Mouse (Mus musculus) midbrain, embryonic 14.5 days (tissue): ENCODE data around the gene Gm43302. TPM values are rescaled to one million over a fixed set of nuclear protein-coding genes. Genes with fewer than 3 reads are reported as not detected.
"Not testable (repeated sequence)": the region's sequence is repeated elsewhere in the genome, so short reads cannot be mapped to it uniquely, and the experiment has no call there.

Experiments used
- ATAC-seq: fragments of 200-750 bp; cut with Nextera tagmentation; 2 replicates; pipeline ENCODE4 v1.8.0; 2017; ENCODE audit warnings: moderate number of reproducible peaks, moderate library complexity; ENCODE audit not compliant: low FRiP score, low TSS enrichment
- DNase-seq: peaks from one replicate; pipeline ENCODE4 v3.0.0-alpha.2; 2015
- H3K27ac ChIP-seq: fragments of 300-500 bp; sonication (generic); replicated peaks from 2 replicates; pipeline ENCODE4 v1.5.1; 2014; ENCODE audit warnings: mild to moderate bottlenecking, low read depth, low read length, moderate library complexity
- H3K27me3 ChIP-seq: fragments of 300-500 bp; sonication (generic); 2 replicates; pipeline ENCODE4 v1.6.1; 2014; ENCODE audit warnings: low read length, control low read depth, mixed read lengths; ENCODE audit not compliant: control insufficient read depth, insufficient read depth
- H3K36me3 ChIP-seq: fragments of 300-500 bp; sonication (generic); 2 replicates; pipeline ENCODE4 v1.6.1; 2014; ENCODE audit warnings: low read length, control low read depth; ENCODE audit not compliant: control insufficient read depth, insufficient read depth
- H3K4me1 ChIP-seq: fragments of 300-500 bp; sonication (generic); 2 replicates; pipeline ENCODE4 v1.6.1; 2014; ENCODE audit warnings: mild to moderate bottlenecking, antibody characterized with exemption, low read length, control low read depth; ENCODE audit not compliant: control insufficient read depth, insufficient read depth
- H3K4me2 ChIP-seq: fragments of 300-500 bp; sonication (generic); 2 replicates; pipeline ENCODE4 v1.6.1; 2014; ENCODE audit warnings: mild to moderate bottlenecking, low read length, moderate library complexity
- H3K4me3 ChIP-seq: fragments of 300-500 bp; sonication (generic); replicated peaks from 2 replicates; pipeline ENCODE4 v1.5.1; 2014; ENCODE audit warnings: low read depth, low read length
- H3K9ac ChIP-seq: fragments of 300-500 bp; sonication (generic); replicated peaks from 2 replicates; pipeline ENCODE4 v1.6.1; 2014; ENCODE audit warnings: mild to moderate bottlenecking, low read length, moderate library complexity
- H3K9me3 ChIP-seq: fragments of 300-500 bp; sonication (generic); 2 replicates; pipeline ENCODE4 v1.6.1; 2016; ENCODE audit warnings: low read length, control low read depth, mixed read lengths; ENCODE audit not compliant: control insufficient read depth
- WGBS: fragments of 180-500 bp; shearing (Covaris S2); extraction: QIAGEN DNeasy Blood & Tissue Kit; methylation state at CpG from one replicate; pipeline ENCODE4 v1.1.7; 2014; 5-methylcytosine and 5-hydroxymethylcytosine counted together
- polyA plus RNA-seq: library from polyadenylated mRNA; unstranded; fragments of >200 nt; fragmentation: Nextera tagmentation; extraction: Ambion mirVana; gene quantifications from 2 replicates; pipeline ENCODE4 v1.2.1, GENCODE M21; 2014

The Gm43302 gene
- polyA plus RNA-seq, 1 experiment from 2014 or later, result 0.84 TPM

DNA sequence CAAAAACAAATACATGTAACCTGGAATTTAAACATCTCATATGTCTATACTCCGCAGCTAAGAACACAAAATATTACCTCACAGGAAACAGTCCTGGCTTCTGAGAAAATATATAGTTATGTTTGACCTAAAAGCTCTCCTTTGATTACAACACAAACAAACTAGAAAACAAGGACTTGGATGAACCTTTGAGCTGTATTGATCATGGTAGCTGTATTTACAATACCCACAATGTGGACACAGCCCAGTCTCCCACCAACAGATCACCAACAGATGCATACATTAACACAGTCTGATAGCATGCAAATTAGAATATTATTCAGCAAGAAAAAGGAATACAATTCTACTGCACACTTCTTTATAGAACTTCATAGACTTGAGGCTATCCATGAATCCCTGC lies 55.1 kb downstream of the Gm43302 start:
- H3K36me3 ChIP-seq, H3K4me2 ChIP-seq, H3K4me3 ChIP-seq, ATAC-seq, H3K9ac ChIP-seq, DNase-seq, H3K27me3 ChIP-seq, H3K27ac ChIP-seq, H3K9me3 ChIP-seq, H3K4me1 ChIP-seq: not testable (repeated sequence)
- 95% methylated on average over 1 of the region's 1 CpGs for WGBS

GRCm38 (mm10) chr5:105236040-105236439 lies 57.5 kb downstream of the Gm43302 start:
- H3K4me2 ChIP-seq, ATAC-seq, H3K4me3 ChIP-seq, H3K27me3 ChIP-seq, H3K36me3 ChIP-seq, H3K27ac ChIP-seq, H3K9me3 ChIP-seq, H3K9ac ChIP-seq, DNase-seq, H3K4me1 ChIP-seq: not testable (repeated sequence)
- WGBS, result 81% methylated on average over 3 of the region's 3 CpGs

DNA sequence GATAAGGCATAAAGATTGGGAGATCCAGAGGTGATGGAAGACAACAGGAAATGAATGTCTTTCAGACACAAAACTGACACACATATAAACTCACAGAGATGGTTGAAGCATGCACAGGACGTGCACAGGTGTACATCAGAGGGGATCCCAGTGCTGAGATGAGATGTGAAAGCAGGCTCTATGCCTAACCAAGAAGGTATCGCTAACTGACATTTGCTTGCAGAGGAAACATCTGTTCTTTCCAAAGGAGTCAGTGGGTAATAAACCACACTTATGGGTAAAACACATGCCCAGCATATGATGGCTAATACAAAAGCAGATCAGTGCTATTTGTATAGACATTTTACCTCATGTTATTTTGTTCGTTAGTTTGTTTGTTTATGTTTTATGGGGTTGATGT lies 84.5 kb downstream of the Gm43302 start:
- not testable (repeated sequence) for H3K4me2 ChIP-seq, H3K9me3 ChIP-seq, H3K4me3 ChIP-seq, H3K36me3 ChIP-seq, H3K27ac ChIP-seq, H3K9ac ChIP-seq, H3K27me3 ChIP-seq, DNase-seq, H3K4me1 ChIP-seq, ATAC-seq
- WGBS, result no CpG with 5 or more reads among the region's 3 CpGs

GRCm38 (mm10) chr5:105200791-105201355 lies 92.6 kb downstream of the Gm43302 start:
- H3K36me3 ChIP-seq, H3K4me1 ChIP-seq, H3K27me3 ChIP-seq, ATAC-seq, H3K9me3 ChIP-seq, H3K27ac ChIP-seq, DNase-seq, H3K9ac ChIP-seq, H3K4me2 ChIP-seq, H3K4me3 ChIP-seq: not testable (repeated sequence)
- 92% methylated on average over 4 of the region's 4 CpGs for WGBS

- not testable (repeated sequence) for ATAC-seq, H3K9me3 ChIP-seq, H3K4me2 ChIP-seq, DNase-seq, H3K4me3 ChIP-seq, H3K27me3 ChIP-seq, H3K9ac ChIP-seq, H3K27ac ChIP-seq, H3K4me1 ChIP-seq, H3K36me3 ChIP-seq
- 98% methylated on average over 1 of the region's 1 CpGs for WGBS
These were observed 94.3 kb downstream of the Gm43302 start for GRCm38 (mm10) chr5:105199149-105199548.

GRCm38 (mm10) chr5:105197915-105198560 lies 95.5 kb downstream of the Gm43302 start:
- DNase-seq, H3K4me3 ChIP-seq, H3K9me3 ChIP-seq, H3K36me3 ChIP-seq, H3K27ac ChIP-seq, ATAC-seq, H3K4me1 ChIP-seq, H3K9ac ChIP-seq, H3K4me2 ChIP-seq, H3K27me3 ChIP-seq: not testable (repeated sequence)

DNA sequence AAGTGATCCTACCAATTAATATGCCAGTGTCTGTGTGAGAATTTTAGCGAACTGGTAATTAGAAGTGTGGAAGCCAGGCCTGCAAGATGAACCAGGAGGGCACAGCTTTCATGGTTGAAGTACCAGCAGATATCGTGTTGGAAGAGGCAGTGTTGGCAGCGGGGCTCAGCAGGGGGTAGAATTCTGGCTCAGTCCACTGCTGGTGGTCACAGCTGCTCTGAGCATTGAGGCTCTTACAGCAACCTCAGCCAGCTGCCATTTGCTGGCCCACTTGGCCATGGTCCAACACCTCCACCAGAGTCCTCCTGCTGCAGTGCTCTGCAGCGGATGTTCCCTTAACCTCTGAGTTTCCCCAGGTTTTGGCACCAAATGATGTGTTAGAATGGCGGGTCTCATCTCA lies 97.2 kb downstream of the Gm43302 start:
- 91% methylated on average over 5 of the region's 5 CpGs for WGBS
- not testable (repeated sequence) for H3K4me1 ChIP-seq, H3K9me3 ChIP-seq, H3K27ac ChIP-seq, H3K27me3 ChIP-seq, H3K9ac ChIP-seq, H3K4me3 ChIP-seq, H3K36me3 ChIP-seq, ATAC-seq, H3K4me2 ChIP-seq, DNase-seq

DNA sequence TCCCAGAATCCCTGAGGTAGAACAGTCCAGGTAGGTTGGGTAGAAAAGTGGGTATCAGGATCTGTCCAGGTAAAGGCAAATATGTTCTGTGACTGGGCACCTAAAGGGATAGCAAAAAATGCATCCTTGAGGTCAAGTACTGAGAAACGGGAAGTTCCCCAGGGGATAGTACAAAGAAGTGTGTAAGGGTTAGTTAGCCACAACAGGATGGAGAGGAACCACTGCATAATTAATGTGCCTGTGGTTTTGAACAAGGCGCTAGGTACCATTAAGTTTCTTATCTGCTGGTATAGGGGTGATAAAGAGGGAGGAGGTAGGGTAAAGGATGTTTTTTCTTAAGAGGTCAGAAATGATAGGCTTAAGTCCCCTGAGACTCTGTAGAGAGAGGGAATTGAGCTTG lies 101.0 kb downstream of the Gm43302 start:
- not testable (repeated sequence) for DNase-seq, H3K27ac ChIP-seq, ATAC-seq, H3K36me3 ChIP-seq, H3K9me3 ChIP-seq, H3K27me3 ChIP-seq, H3K4me1 ChIP-seq, H3K9ac ChIP-seq, H3K4me3 ChIP-seq, H3K4me2 ChIP-seq
- WGBS, result 86% methylated on average over 2 of the region's 2 CpGs

DNA sequence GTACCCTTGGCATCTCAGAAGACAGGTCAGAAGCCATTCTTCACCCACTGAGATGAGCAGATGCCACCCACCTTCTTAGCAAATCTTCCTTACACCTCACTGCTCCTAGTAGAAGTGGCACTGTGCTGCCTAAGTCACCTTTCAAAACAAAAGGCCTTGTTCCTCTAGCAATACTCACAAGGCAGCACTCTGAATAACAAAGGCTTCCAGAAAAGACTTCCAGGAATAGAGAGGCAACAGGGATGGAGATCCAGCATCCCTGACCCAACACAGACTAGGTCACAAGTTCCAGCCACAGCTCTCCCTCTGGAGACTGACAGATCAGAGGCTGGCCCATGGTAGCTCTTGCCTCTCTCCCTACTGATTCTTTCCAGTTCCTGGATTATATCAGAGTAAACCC lies 112.0 kb downstream of the Gm43302 start:
- Histone ChIP-seq H3K4me1 (no peaks in the 10 kb centered on the region), H3K4me2 (no peak overlapping the region), H3K4me3 (no peak overlapping the region), H3K27ac (no peak overlapping the region), H3K9me3 (no peaks in the 10 kb centered on the region), H3K36me3 (no peaks in the 10 kb centered on the region), H3K27me3 (no peaks in the 10 kb centered on the region), H3K9ac (no peak overlapping the region)
- DNase-seq (no peak), ATAC-seq (no peak)
